Mouse (Mus musculus): ENCODE measurements at regions not wholly inside any gene's neighbourhood (a gene's known extent, or its start where the extent isn't known, plus 50 kb on each side); places are given as distances from the start of the nearest gene placed in this dataset.

- TF ChIP-seq EP300 (IDR thresholded peaks at IDR 0.05; ENCODE audit: insufficient read depth, low read depth, low read length) (no peak), POLR2A (IDR thresholded peaks at IDR 0.05; ENCODE audit: insufficient read depth, low read length) (no peak), CTCF (IDR thresholded peaks at IDR 0.05; ENCODE audit: low read depth, low read length) (no peak)
- H3K36me3 ChIP-seq (ENCODE audit: control insufficient read depth, insufficient read depth, low read length, poor library complexity, severe bottlenecking): no peaks in the 10 kb centered on the region
- no peak overlapping the region for H3K27ac ChIP-seq (ENCODE audit: insufficient read depth, low read length)
Observed at GRCm38 (mm10) chr4:81129874-81130273, 219.4 kb downstream of the Lurap1l start.

GRCm38 (mm10) chr4:81173111-81173510 is 262.7 kb downstream of the Lurap1l start:
- Histone ChIP-seq H3K27ac (ENCODE audit: insufficient read depth, low read length) (no peak overlapping the region), H3K36me3 (ENCODE audit: control insufficient read depth, insufficient read depth, low read length, poor library complexity, severe bottlenecking) (no peaks in the 10 kb centered on the region), H3K9me3 (replicated peaks; ENCODE audit: control insufficient read depth, insufficient read depth, low read length, poor library complexity, severe bottlenecking) (no peaks in the 10 kb centered on the region), H3K4me1 (ENCODE audit: control insufficient read depth, insufficient read depth, low read length) (no peaks in the 10 kb centered on the region), H3K9ac (ENCODE audit: low read depth, poor library complexity, severe bottlenecking) (no peak overlapping the region), H3K4me3 (ENCODE audit: low read depth, low read length) (no peak overlapping the region), H3K27me3 (ENCODE audit: control insufficient read depth, insufficient read depth, low read length, poor library complexity, severe bottlenecking) (no peaks in the 10 kb centered on the region)
- TF ChIP-seq POLR2A (IDR thresholded peaks at IDR 0.05; ENCODE audit: insufficient read depth, low read length) (no peak), EP300 (IDR thresholded peaks at IDR 0.05; ENCODE audit: insufficient read depth, low read depth, low read length) (0 out of 2 replicates have a peak, but pooled peaks have one; percentile 43)

More at GRCm38 (mm10) chr4:81129874-81130273, 219.4 kb downstream of the Lurap1l start:
- Histone ChIP-seq H3K9me3 (replicated peaks; ENCODE audit: control insufficient read depth, insufficient read depth, low read length, poor library complexity, severe bottlenecking) (no peaks in the 10 kb centered on the region), H3K9ac (ENCODE audit: low read depth, poor library complexity, severe bottlenecking) (no peak overlapping the region), H3K4me1 (ENCODE audit: control insufficient read depth, insufficient read depth, low read length) (no peaks in the 10 kb centered on the region), H3K27me3 (ENCODE audit: control insufficient read depth, insufficient read depth, low read length, poor library complexity, severe bottlenecking) (no peaks in the 10 kb centered on the region), H3K4me3 (ENCODE audit: low read depth, low read length) (no peak overlapping the region)

GRCm38 (mm10) chr4:81177443-81178041 is 265.1 kb downstream of the Mpdz start:
- TF ChIP-seq CTCF (IDR thresholded peaks at IDR 0.05; ENCODE audit: low read depth, low read length): no peak
- no peak for TF ChIP-seq EP300 (IDR thresholded peaks at IDR 0.05; ENCODE audit: insufficient read depth, low read depth, low read length)
- TF ChIP-seq POLR2A (IDR thresholded peaks at IDR 0.05; ENCODE audit: insufficient read depth, low read length): no peak
- H3K4me3 ChIP-seq (ENCODE audit: low read depth, low read length): no peak overlapping the region
- H3K27me3 ChIP-seq (ENCODE audit: control insufficient read depth, insufficient read depth, low read length, poor library complexity, severe bottlenecking): no peaks in the 10 kb centered on the region
- H3K4me1 ChIP-seq (ENCODE audit: control insufficient read depth, insufficient read depth, low read length): no peaks in the 10 kb centered on the region
- H3K36me3 ChIP-seq (ENCODE audit: control insufficient read depth, insufficient read depth, low read length, poor library complexity, severe bottlenecking): no peaks in the 10 kb centered on the region
- H3K9ac ChIP-seq (ENCODE audit: low read depth, poor library complexity, severe bottlenecking): no peak overlapping the region
- H3K27ac ChIP-seq (ENCODE audit: insufficient read depth, low read length): no peak overlapping the region
- H3K9me3 ChIP-seq (replicated peaks; ENCODE audit: control insufficient read depth, insufficient read depth, low read length, poor library complexity, severe bottlenecking): no peaks in the 10 kb centered on the region

GRCm38 (mm10) chr4:81178047-81178781 is 264.4 kb downstream of the Mpdz start:
- Histone ChIP-seq H3K36me3 (ENCODE audit: control insufficient read depth, insufficient read depth, low read length, poor library complexity, severe bottlenecking) (no peaks in the 10 kb centered on the region), H3K27ac (ENCODE audit: insufficient read depth, low read length) (no peak overlapping the region), H3K4me1 (ENCODE audit: control insufficient read depth, insufficient read depth, low read length) (no peaks in the 10 kb centered on the region), H3K4me3 (ENCODE audit: low read depth, low read length) (no peak overlapping the region), H3K9me3 (replicated peaks; ENCODE audit: control insufficient read depth, insufficient read depth, low read length, poor library complexity, severe bottlenecking) (no peaks in the 10 kb centered on the region), H3K27me3 (ENCODE audit: control insufficient read depth, insufficient read depth, low read length, poor library complexity, severe bottlenecking) (no peaks in the 10 kb centered on the region), H3K9ac (ENCODE audit: low read depth, poor library complexity, severe bottlenecking) (no peak overlapping the region)
- TF ChIP-seq CTCF (IDR thresholded peaks at IDR 0.05; ENCODE audit: low read depth, low read length): no peak
- no peak for TF ChIP-seq EP300 (IDR thresholded peaks at IDR 0.05; ENCODE audit: insufficient read depth, low read depth, low read length)
- TF ChIP-seq POLR2A (IDR thresholded peaks at IDR 0.05; ENCODE audit: insufficient read depth, low read length): no peak

- Histone ChIP-seq H3K27ac (ENCODE audit: insufficient read depth, low read length) (no peak overlapping the region), H3K9me3 (replicated peaks; ENCODE audit: control insufficient read depth, insufficient read depth, low read length, poor library complexity, severe bottlenecking) (no peaks in the 10 kb centered on the region), H3K27me3 (ENCODE audit: control insufficient read depth, insufficient read depth, low read length, poor library complexity, severe bottlenecking) (no peaks in the 10 kb centered on the region), H3K4me1 (ENCODE audit: control insufficient read depth, insufficient read depth, low read length) (no peaks in the 10 kb centered on the region), H3K36me3 (ENCODE audit: control insufficient read depth, insufficient read depth, low read length, poor library complexity, severe bottlenecking) (no peaks in the 10 kb centered on the region), H3K9ac (ENCODE audit: low read depth, poor library complexity, severe bottlenecking) (no peak overlapping the region), H3K4me3 (ENCODE audit: low read depth, low read length) (no peak overlapping the region)
- TF ChIP-seq CTCF (IDR thresholded peaks at IDR 0.05; ENCODE audit: low read depth, low read length): peak; percentile 95
- TF ChIP-seq EP300 (IDR thresholded peaks at IDR 0.05; ENCODE audit: insufficient read depth, low read depth, low read length): no peak
- TF ChIP-seq POLR2A (IDR thresholded peaks at IDR 0.05; ENCODE audit: insufficient read depth, low read length): no peak
Observed at GRCm38 (mm10) chr4:81178782-81179135, 263.9 kb downstream of the Mpdz start.

GRCm38 (mm10) chr4:81216123-81216522 is 226.5 kb downstream of the Mpdz start:
- Histone ChIP-seq H3K9ac (ENCODE audit: low read depth, poor library complexity, severe bottlenecking) (no peak overlapping the region), H3K27ac (ENCODE audit: insufficient read depth, low read length) (no peak overlapping the region), H3K4me3 (ENCODE audit: low read depth, low read length) (no peak overlapping the region), H3K27me3 (ENCODE audit: control insufficient read depth, insufficient read depth, low read length, poor library complexity, severe bottlenecking) (no peaks in the 10 kb centered on the region), H3K36me3 (ENCODE audit: control insufficient read depth, insufficient read depth, low read length, poor library complexity, severe bottlenecking) (no peaks in the 10 kb centered on the region), H3K9me3 (replicated peaks; ENCODE audit: control insufficient read depth, insufficient read depth, low read length, poor library complexity, severe bottlenecking) (no peaks in the 10 kb centered on the region), H3K4me1 (ENCODE audit: control insufficient read depth, insufficient read depth, low read length) (no peaks in the 10 kb centered on the region)
- no peak for TF ChIP-seq POLR2A (IDR thresholded peaks at IDR 0.05; ENCODE audit: insufficient read depth, low read length)
- no peak for TF ChIP-seq EP300 (IDR thresholded peaks at IDR 0.05; ENCODE audit: insufficient read depth, low read depth, low read length)
- TF ChIP-seq CTCF (IDR thresholded peaks at IDR 0.05; ENCODE audit: low read depth, low read length): no peak

Measured in ES-Bruce4 (cell line).